Mouse (Mus musculus): ENCODE results near the gene Sprr3. TPM values are rescaled to one million over a fixed set of nuclear protein-coding genes. Genes with fewer than 3 reads are reported as not detected.

Sprr3 gene
- not detected in 2 replicates for polyA plus RNA-seq (2015; fragmentation: Nextera tagmentation; extraction: Ambion mirVana)

GRCm38 (mm10) chr3:92458620-92459019 is at the start of gene Sprr3:
TSS of gene Sprr3 (minus strand) at chr3:92458720.

DNA sequence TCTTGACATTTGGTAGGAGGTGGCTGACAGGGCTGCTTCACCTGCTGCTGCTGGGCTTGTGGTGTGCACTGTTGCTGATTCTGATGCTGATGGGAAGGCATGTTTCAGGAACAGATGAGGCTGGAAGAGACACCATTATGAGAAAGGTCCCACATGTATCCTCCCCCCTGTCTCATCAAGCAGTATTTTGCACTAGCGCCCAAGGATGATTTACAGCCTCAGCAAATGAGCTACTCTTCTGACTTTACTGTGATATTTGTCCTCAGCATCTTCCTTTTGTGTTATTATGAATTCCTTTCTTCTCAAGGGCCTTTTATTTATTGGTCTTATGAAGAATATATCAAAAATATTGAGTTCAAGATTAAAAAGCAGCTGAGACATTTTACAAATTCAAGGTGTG is 41.9 kb upstream of the Sprr3 start, which contains the start of gene Sprr4:
TSS of gene Sprr4 (minus strand) at position 101 of the 400 bp plus-strand sequence.

DNA sequence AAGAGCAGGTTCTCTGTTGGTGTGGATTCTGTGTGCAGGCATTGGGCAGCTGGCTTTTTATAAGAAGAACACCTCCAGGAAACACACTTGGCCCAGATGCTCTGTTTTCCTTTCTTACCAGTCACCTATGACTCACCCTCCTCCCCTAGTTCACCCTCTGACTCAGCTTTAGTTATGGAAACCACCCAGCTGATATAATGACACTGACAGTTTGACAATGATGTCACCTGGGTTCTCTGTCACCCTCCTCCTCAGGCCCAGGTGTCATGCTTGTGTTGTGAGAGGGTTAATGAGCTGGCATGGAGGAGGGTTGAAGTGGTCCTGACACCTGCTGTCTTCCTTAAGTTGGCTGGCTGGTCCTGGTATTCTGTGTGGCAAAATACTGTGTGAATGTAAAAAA is 27.3 kb upstream of the Sprr3 start, which contains the start of gene Sprr1a:
TSS of gene Sprr1a (minus strand) at position 33 of the 400 bp plus-strand sequence.

GRCm38 (mm10) chr3:92438689-92439088 is 19.8 kb downstream of the Sprr3 start, which contains the start of gene Sprr1b:
TSS of gene Sprr1b (minus strand) at chr3:92438789.

GRCm38 (mm10) chr3:92432282-92432681 is 26.2 kb downstream of the Sprr3 start, which contains the start of gene Sprr2k:
TSS of gene Sprr2k (plus strand) at chr3:92432582.

DNA sequence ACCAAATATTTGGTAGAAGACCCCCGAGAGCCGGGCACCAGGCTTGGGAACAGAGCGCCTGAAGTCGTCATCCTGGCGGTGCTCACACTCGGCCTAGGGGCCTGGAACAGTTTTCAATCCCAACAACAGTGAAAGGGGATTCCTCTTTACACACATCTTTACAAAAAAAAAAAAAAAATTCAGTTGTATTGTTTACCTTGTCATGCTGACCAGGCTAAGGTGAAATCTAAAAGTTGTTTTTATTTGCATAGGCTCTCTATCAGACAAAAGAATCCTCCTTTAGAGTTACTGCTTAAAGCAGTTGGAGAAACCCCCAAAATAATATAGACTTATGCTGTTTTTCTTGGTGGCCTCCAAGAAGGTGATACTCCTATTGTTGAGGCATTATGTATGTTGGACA is 29.2 kb downstream of the Sprr3 start, which contains the start of gene Gm9774:
TSS of gene Gm9774 (minus strand) at position 101 of the 400 bp plus-strand sequence.

GRCm38 (mm10) chr3:92417782-92418181 is 40.7 kb downstream of the Sprr3 start, which contains the start of gene Sprr2j-ps:
TSS of gene Sprr2j-ps (plus strand) at chr3:92418082.

GRCm38 (mm10) chr3:92407691-92408090 is 50.8 kb downstream of the Sprr3 start, which contains the start of gene Sprr2i:
TSS of gene Sprr2i (plus strand) at chr3:92407991.

Other genes starting within 250 kb of the Sprr3 start
- not detected in 2 replicates for gene Sprr2a1, start 242.9 kb downstream of the Sprr3 start, polyA plus RNA-seq (2015; fragmentation: Nextera tagmentation; extraction: Ambion mirVana)
- not detected in 2 replicates for gene Sprr2a2, start 242.8 kb downstream of the Sprr3 start, polyA plus RNA-seq (2015; fragmentation: Nextera tagmentation; extraction: Ambion mirVana)
- not detected in 2 replicates for gene Sprr2a3, start 173.3 kb downstream of the Sprr3 start, polyA plus RNA-seq (2015; fragmentation: Nextera tagmentation; extraction: Ambion mirVana)
- gene Sprr2b, start 142.1 kb downstream of the Sprr3 start, polyA plus RNA-seq (2015; fragmentation: Nextera tagmentation; extraction: Ambion mirVana), result not detected in 2 replicates
- not detected in 2 replicates for gene Sprr2d, start 119.6 kb downstream of the Sprr3 start, polyA plus RNA-seq (2015; fragmentation: Nextera tagmentation; extraction: Ambion mirVana)
- gene Sprr2e, start 106.6 kb downstream of the Sprr3 start, polyA plus RNA-seq (2015; fragmentation: Nextera tagmentation; extraction: Ambion mirVana), result not detected in 2 replicates
- not detected in 2 replicates for gene Sprr2f, start 93.5 kb downstream of the Sprr3 start, polyA plus RNA-seq (2015; fragmentation: Nextera tagmentation; extraction: Ambion mirVana)
- gene Sprr2h, start 73.0 kb downstream of the Sprr3 start, polyA plus RNA-seq (2015; fragmentation: Nextera tagmentation; extraction: Ambion mirVana), result not detected in 2 replicates
- gene Sprr2i, start 50.7 kb downstream of the Sprr3 start, polyA plus RNA-seq (2015; fragmentation: Nextera tagmentation; extraction: Ambion mirVana), result not detected in 2 replicates
- gene Sprr2j-ps, start 40.6 kb downstream of the Sprr3 start, polyA plus RNA-seq (2015; fragmentation: Nextera tagmentation; extraction: Ambion mirVana), result not detected in 2 replicates
- 7.8 and 9.7 TPM in 2 replicates for gene Gm9774, start 29.3 kb downstream of the Sprr3 start, polyA plus RNA-seq (2015; fragmentation: Nextera tagmentation; extraction: Ambion mirVana)
- not detected in 2 replicates for gene Sprr2k, start 26.1 kb downstream of the Sprr3 start, polyA plus RNA-seq (2015; fragmentation: Nextera tagmentation; extraction: Ambion mirVana)
- gene Sprr1b, start 19.9 kb downstream of the Sprr3 start, polyA plus RNA-seq (2015; fragmentation: Nextera tagmentation; extraction: Ambion mirVana), result not detected in 2 replicates
- 0.85 and 1.2 TPM in 2 replicates for gene Sprr1a, start 27.2 kb upstream of the Sprr3 start, polyA plus RNA-seq (2015; fragmentation: Nextera tagmentation; extraction: Ambion mirVana)
- gene Sprr4, start 41.8 kb upstream of the Sprr3 start, polyA plus RNA-seq (2015; fragmentation: Nextera tagmentation; extraction: Ambion mirVana), result not detected in 2 replicates
- not detected in 2 replicates for gene 2310046K23Rik, start 75.8 kb upstream of the Sprr3 start, polyA plus RNA-seq (2015; fragmentation: Nextera tagmentation; extraction: Ambion mirVana)
- not detected in 2 replicates for gene Ivl, start 115.0 kb upstream of the Sprr3 start, polyA plus RNA-seq (2015; fragmentation: Nextera tagmentation; extraction: Ambion mirVana)
- not detected in 2 replicates for gene Smcp, start 130.3 kb upstream of the Sprr3 start, polyA plus RNA-seq (2015; fragmentation: Nextera tagmentation; extraction: Ambion mirVana)
- not detected in 2 replicates for gene 2210017I01Rik, start 148.8 kb upstream of the Sprr3 start, polyA plus RNA-seq (2015; fragmentation: Nextera tagmentation; extraction: Ambion mirVana)
- gene Lce6a, start 162.9 kb upstream of the Sprr3 start, polyA plus RNA-seq (2015; fragmentation: Nextera tagmentation; extraction: Ambion mirVana), result not detected in 2 replicates
- gene Lce1a1, start 189.6 kb upstream of the Sprr3 start, polyA plus RNA-seq (2015; fragmentation: Nextera tagmentation; extraction: Ambion mirVana), result not detected in 2 replicates
- gene Lce1b, start 198.2 kb upstream of the Sprr3 start, polyA plus RNA-seq (2015; fragmentation: Nextera tagmentation; extraction: Ambion mirVana), result not detected in 2 replicates
- gene Lce1a2, start 211.6 kb upstream of the Sprr3 start, polyA plus RNA-seq (2015; fragmentation: Nextera tagmentation; extraction: Ambion mirVana), result not detected in 2 replicates
- not detected in 2 replicates for gene Lce1c, start 220.5 kb upstream of the Sprr3 start, polyA plus RNA-seq (2015; fragmentation: Nextera tagmentation; extraction: Ambion mirVana)
- gene Lce1d, start 228.5 kb upstream of the Sprr3 start, polyA plus RNA-seq (2015; fragmentation: Nextera tagmentation; extraction: Ambion mirVana), result not detected in 2 replicates